Mouse (Mus musculus) 3134 (cell line): Measurements from ENCODE around the gene Emcn.

ENCODE experiments used
- DNase-seq: peaks from one replicate; pipeline ENCODE4 v3.0.0-alpha.2; 2011; ENCODE audit warnings: low spot score; ENCODE audit not compliant: insufficient read length; ENCODE audit errors: extremely low read depth

The Emcn gene

GRCm38 (mm10) chr3:137340938-137341337 is at the start of gene Emcn:
Gene Emcn, plus strand, starts transcription at chr3:137341067.
- DNase-seq = no peak

GRCm38 (mm10) chr3:137293174-137293591 is 47.7 kb upstream of the Emcn start:
- peak; percentile 9 for DNase-seq

- no peak for DNase-seq
Measured at GRCm38 (mm10) chr3:137298230-137298629, 42.6 kb upstream of the Emcn start.

GRCm38 (mm10) chr3:137300210-137300609 is 40.7 kb upstream of the Emcn start:
- no peak for DNase-seq

GRCm38 (mm10) chr3:137301195-137301594 is 39.7 kb upstream of the Emcn start:
- no peak for DNase-seq

GRCm38 (mm10) chr3:137302804-137303203 is 38.1 kb upstream of the Emcn start:
- DNase-seq = no peak

- no peak for DNase-seq
Measured at GRCm38 (mm10) chr3:137309959-137310358, 30.9 kb upstream of the Emcn start.

- no peak for DNase-seq
Measured at GRCm38 (mm10) chr3:137312540-137312939, 28.3 kb upstream of the Emcn start.

- DNase-seq = no peak
Measured at GRCm38 (mm10) chr3:137313775-137314362, 27.0 kb upstream of the Emcn start.

GRCm38 (mm10) chr3:137318371-137318770 is 22.5 kb upstream of the Emcn start:
- no peak for DNase-seq

GRCm38 (mm10) chr3:137319950-137320349 is 20.9 kb upstream of the Emcn start:
- DNase-seq = no peak

GRCm38 (mm10) chr3:137322304-137322703 is 18.6 kb upstream of the Emcn start:
- DNase-seq = no peak

GRCm38 (mm10) chr3:137329898-137330297 is 11.0 kb upstream of the Emcn start:
- DNase-seq = no peak

- DNase-seq = no peak
Measured at GRCm38 (mm10) chr3:137330950-137331349, 9.9 kb upstream of the Emcn start.

GRCm38 (mm10) chr3:137332531-137332930 is 8.3 kb upstream of the Emcn start:
- no peak for DNase-seq

GRCm38 (mm10) chr3:137335957-137336356 is 4.9 kb upstream of the Emcn start:
- no peak for DNase-seq

GRCm38 (mm10) chr3:137343446-137343845 is 2.6 kb downstream of the Emcn start:
- no peak for DNase-seq

- DNase-seq = no peak
Measured at GRCm38 (mm10) chr3:137351882-137352281, 11.0 kb downstream of the Emcn start.

- DNase-seq = no peak
Measured at GRCm38 (mm10) chr3:137356697-137357096, 15.8 kb downstream of the Emcn start.

GRCm38 (mm10) chr3:137367123-137367825 is 26.4 kb downstream of the Emcn start:
- no peak for DNase-seq

GRCm38 (mm10) chr3:137367826-137368325 is 27.0 kb downstream of the Emcn start:
- no peak for DNase-seq

- DNase-seq = no peak
Measured at GRCm38 (mm10) chr3:137372854-137373253, 32.0 kb downstream of the Emcn start.
